Mouse (Mus musculus) midbrain, embryonic 11.5 days (tissue): Measurements from ENCODE around the gene Ccdc51. TPM values are rescaled to one million over a fixed set of nuclear protein-coding genes. Genes with fewer than 3 reads are reported as not detected.

ENCODE experiments used
- ATAC-seq: fragments of 200-750 bp; cut with Nextera tagmentation; 2 replicates; pipeline ENCODE4 v1.8.0; 2017; ENCODE audit warnings: moderate TSS enrichment, moderate library complexity; ENCODE audit not compliant: low FRiP score
- DNase-seq: peaks from one replicate; pipeline ENCODE4 v3.0.0; 2015; ENCODE audit warnings: low spot score; ENCODE audit errors: missing footprints
- H3K27ac ChIP-seq: fragments of 300-500 bp; sonication (generic); 2 replicates; pipeline ENCODE4 v1.5.1; 2014; ENCODE audit warnings: low read depth, low read length
- H3K27me3 ChIP-seq: fragments of 300-500 bp; sonication (generic); 2 replicates; pipeline ENCODE4 v1.6.1; 2014; ENCODE audit warnings: mild to moderate bottlenecking, low read length, moderate library complexity, mixed read lengths; ENCODE audit not compliant: control insufficient read depth, insufficient read depth
- H3K36me3 ChIP-seq: fragments of 300-500 bp; sonication (generic); 2 replicates; pipeline ENCODE4 v1.6.1; 2014; ENCODE audit warnings: mild to moderate bottlenecking, low read length, moderate library complexity, mixed read lengths; ENCODE audit not compliant: control insufficient read depth, insufficient read depth
- H3K4me1 ChIP-seq: fragments of 300-500 bp; sonication (generic); 2 replicates; pipeline ENCODE4 v1.6.1; 2014; ENCODE audit warnings: low read length; ENCODE audit not compliant: control insufficient read depth, insufficient read depth
- H3K4me2 ChIP-seq: fragments of 300-500 bp; sonication (generic); 2 replicates; pipeline ENCODE4 v1.6.1; 2014; ENCODE audit warnings: mild to moderate bottlenecking, moderate library complexity
- H3K4me3 ChIP-seq: fragments of 300-500 bp; sonication (generic); 2 replicates; pipeline ENCODE4 v1.5.1; 2014; ENCODE audit warnings: low read depth, low read length
- H3K9ac ChIP-seq: fragments of 300-500 bp; sonication (generic); 2 replicates; pipeline ENCODE4 v1.6.1; 2014; ENCODE audit warnings: low read length
- H3K9me3 ChIP-seq: fragments of 300-500 bp; sonication (generic); 2 replicates; pipeline ENCODE4 v1.6.1; 2016; ENCODE audit warnings: low read length; ENCODE audit not compliant: control insufficient read depth
- WGBS: fragments of 180-500 bp; shearing (Covaris S2); extraction: QIAGEN DNeasy Blood & Tissue Kit; methylation state at CpG from one replicate; pipeline ENCODE4 v1.1.7; 2014; 5-methylcytosine and 5-hydroxymethylcytosine counted together
- polyA plus RNA-seq: library from polyadenylated mRNA; unstranded; fragments of >200 nt; fragmentation: Nextera tagmentation; extraction: Ambion mirVana; gene quantifications from 2 replicates; pipeline ENCODE4 v1.2.1, GENCODE M21; 2014

Ccdc51 gene
- polyA plus RNA-seq, 1 experiment from 2014 or later = 11.4 TPM

GRCm38 (mm10) chr9:109049316-109049715 is 33.0 kb upstream of the Ccdc51 start:
- ATAC-seq = no peak
- H3K9me3 ChIP-seq = no peaks in the 10 kb centered on the region
- 86% methylated on average over 7 of the region's 7 CpGs for WGBS

DNA sequence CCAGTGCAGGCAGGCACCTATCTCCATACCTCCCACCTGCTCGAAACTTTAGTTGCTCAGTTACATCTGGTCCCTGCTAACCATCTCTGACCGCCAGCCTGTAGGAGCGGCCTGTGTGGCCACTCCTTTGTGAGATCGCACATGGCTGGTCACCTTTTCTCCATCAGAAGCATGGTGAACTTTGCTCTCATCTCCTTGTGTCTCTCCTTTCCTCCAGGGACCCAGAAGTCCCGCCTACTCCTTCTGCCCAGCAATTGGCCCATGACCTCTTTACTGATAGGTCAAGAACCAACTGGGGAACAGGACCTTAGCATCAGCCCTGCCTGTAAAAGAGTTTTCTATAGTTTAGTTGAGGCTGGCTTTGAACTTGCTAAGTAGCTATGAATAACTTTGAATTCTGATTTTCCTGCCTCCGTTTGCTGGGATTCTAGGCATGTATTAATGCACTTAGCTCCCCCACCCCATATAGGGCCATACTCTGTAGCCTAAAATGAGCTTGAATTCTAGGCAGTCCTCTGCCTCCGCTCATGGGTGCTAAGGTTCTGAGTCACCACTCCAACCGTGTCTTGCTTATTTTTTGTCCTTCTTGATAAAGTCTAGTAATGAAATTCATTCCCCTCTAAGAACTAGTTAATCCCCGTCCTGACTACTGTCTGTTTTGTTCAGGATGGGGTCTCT is 32.2 kb upstream of the Ccdc51 start:
- Histone ChIP-seq H3K4me2 (no peak overlapping the region), H3K27me3 (no peaks in the 10 kb centered on the region), H3K27ac (no peak overlapping the region), H3K4me3 (no peak overlapping the region), H3K9ac (no peak overlapping the region), H3K4me1 (0 out of 2 replicates have a peak, but pooled peaks cover 3% of the 10 kb centered on the region), H3K36me3 (no peaks in the 10 kb centered on the region), H3K9me3 (no peaks in the 10 kb centered on the region)
- ATAC-seq = no peak
- 81% methylated on average over 9 of the region's 9 CpGs for WGBS
- peak; percentile 21 for DNase-seq

More at GRCm38 (mm10) chr9:109049316-109049715, 33.0 kb upstream of the Ccdc51 start:
- Histone ChIP-seq H3K36me3 (no peaks in the 10 kb centered on the region), H3K9ac (no peak overlapping the region), H3K4me1 (no peaks in the 10 kb centered on the region), H3K4me3 (no peak overlapping the region), H3K4me2 (no peak overlapping the region), H3K27me3 (no peaks in the 10 kb centered on the region), H3K27ac (no peak overlapping the region)
- no peak for DNase-seq

DNA sequence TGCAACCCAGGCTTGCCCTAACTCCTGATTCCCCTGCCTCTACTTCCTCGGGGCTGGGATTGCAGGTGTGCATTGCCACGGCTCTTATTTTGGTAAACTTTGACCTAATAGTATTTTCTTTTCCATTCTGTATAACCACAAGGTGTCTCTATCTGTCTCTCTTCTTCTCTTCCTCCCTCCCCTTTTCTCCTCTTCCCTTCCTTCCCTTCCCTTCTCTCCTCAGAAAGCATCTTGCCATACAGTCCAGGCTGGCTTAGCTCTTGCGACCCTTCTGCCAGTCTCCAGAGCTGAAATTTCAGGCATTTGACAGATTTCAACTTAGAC is 31.7 kb upstream of the Ccdc51 start:
- ATAC-seq = no peak
- Histone ChIP-seq H3K9me3 (no peaks in the 10 kb centered on the region), H3K27me3 (no peaks in the 10 kb centered on the region), H3K4me3 (no peak overlapping the region), H3K4me2 (no peak overlapping the region), H3K9ac (no peak overlapping the region), H3K36me3 (no peaks in the 10 kb centered on the region), H3K27ac (no peak overlapping the region), H3K4me1 (0 out of 2 replicates have a peak, but pooled peaks cover 3% of the 10 kb centered on the region)
- WGBS = 81% methylated on average over 3 of the region's 3 CpGs
- DNase-seq = no peak

- no peak overlapping the region for H3K27ac ChIP-seq
- no peaks in the 10 kb centered on the region for H3K9me3 ChIP-seq
- H3K4me3 ChIP-seq = no peak overlapping the region
- 93% methylated on average over 13 of the region's 13 CpGs for WGBS
- H3K4me2 ChIP-seq = no peak overlapping the region
- 0 out of 2 replicates have a peak, but pooled peaks cover 3% of the 10 kb centered on the region for H3K4me1 ChIP-seq
- DNase-seq = no peak
- H3K36me3 ChIP-seq = no peaks in the 10 kb centered on the region
- ATAC-seq = no peak
- H3K27me3 ChIP-seq = no peaks in the 10 kb centered on the region
- no peak overlapping the region for H3K9ac ChIP-seq
Measured at GRCm38 (mm10) chr9:109051011-109051501, 31.2 kb upstream of the Ccdc51 start.

- no peaks in the 10 kb centered on the region for H3K36me3 ChIP-seq
- H3K4me2 ChIP-seq = no peak overlapping the region
- no peak overlapping the region for H3K9ac ChIP-seq
- WGBS = 88% methylated on average over 10 of the region's 10 CpGs
- DNase-seq (no peak), ATAC-seq (no peak)
- no peaks in the 10 kb centered on the region for H3K9me3 ChIP-seq
- no peaks in the 10 kb centered on the region for H3K27me3 ChIP-seq
- H3K4me1 ChIP-seq = 0 out of 2 replicates have a peak, but pooled peaks cover 3% of the 10 kb centered on the region
- no peak overlapping the region for H3K4me3 ChIP-seq
- H3K27ac ChIP-seq = no peak overlapping the region
Measured at GRCm38 (mm10) chr9:109051651-109052489, 30.4 kb upstream of the Ccdc51 start.

DNA sequence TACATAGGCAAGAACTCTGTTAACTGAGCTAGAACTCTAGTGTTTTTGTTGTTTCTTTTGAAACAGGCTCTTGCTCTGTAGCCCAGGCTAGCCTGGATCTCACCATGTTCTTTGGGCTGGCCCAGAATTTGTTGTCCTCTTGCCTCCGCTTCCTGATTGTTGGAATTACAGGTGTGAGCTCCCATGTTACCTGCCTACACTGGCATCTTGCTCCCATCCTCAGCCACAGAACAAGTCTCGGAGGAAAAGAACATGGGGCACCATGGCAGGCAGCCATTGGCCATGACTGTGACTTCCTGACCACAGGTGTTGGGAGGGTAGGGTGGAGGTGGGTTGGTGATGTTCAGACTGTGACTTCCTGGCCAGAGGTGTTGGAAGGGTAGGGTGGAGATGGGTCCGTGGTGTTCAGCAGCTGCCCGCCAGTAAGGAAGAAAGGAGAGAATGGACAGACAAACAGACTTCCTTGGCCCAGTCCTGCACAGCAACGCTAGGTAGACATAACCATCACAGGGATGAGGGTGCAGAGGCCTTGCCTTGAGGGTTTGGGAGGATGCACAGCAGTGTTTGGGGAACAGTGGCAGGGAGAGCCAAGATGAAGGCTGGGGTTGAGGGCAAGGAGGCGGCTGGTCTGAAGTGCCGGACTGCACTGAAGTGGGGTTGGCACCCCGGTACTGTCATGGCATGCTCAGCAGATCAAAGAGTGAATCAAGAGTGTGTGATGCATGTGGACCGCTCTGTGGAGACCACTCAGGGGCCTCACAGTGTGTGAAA is 29.6 kb upstream of the Ccdc51 start:
- Histone ChIP-seq H3K27me3 (no peaks in the 10 kb centered on the region), H3K9ac (no peak overlapping the region), H3K4me3 (no peak overlapping the region), H3K36me3 (peaks cover 2% of the 10 kb centered on the region; the same call in 1 of the 2 replicates), H3K4me2 (no peak overlapping the region), H3K27ac (no peak overlapping the region), H3K4me1 (0 out of 2 replicates have a peak, but pooled peaks cover 3% of the 10 kb centered on the region), H3K9me3 (no peaks in the 10 kb centered on the region)
- WGBS = 90% methylated on average over 9 of the region's 9 CpGs
- ATAC-seq = no peak
- no peak for DNase-seq

- Histone ChIP-seq H3K4me1 (0 out of 2 replicates have a peak, but pooled peaks cover 3% of the 10 kb centered on the region), H3K9ac (no peak overlapping the region), H3K36me3 (peaks cover 2% of the 10 kb centered on the region; the same call in 1 of the 2 replicates), H3K4me3 (no peak overlapping the region), H3K27ac (no peak overlapping the region), H3K9me3 (no peaks in the 10 kb centered on the region), H3K27me3 (no peaks in the 10 kb centered on the region), H3K4me2 (no peak overlapping the region)
- 80% methylated on average over 3 of the region's 3 CpGs for WGBS
- ATAC-seq (no peak), DNase-seq (peak; percentile 49)
Measured at GRCm38 (mm10) chr9:109053366-109053765, 28.9 kb upstream of the Ccdc51 start.

GRCm38 (mm10) chr9:109053851-109054250 is 28.4 kb upstream of the Ccdc51 start:
- no peak overlapping the region for H3K27ac ChIP-seq
- no peak for DNase-seq
- H3K9ac ChIP-seq = no peak overlapping the region
- WGBS = 80% methylated on average over 6 of the region's 6 CpGs
- H3K4me2 ChIP-seq = no peak overlapping the region
- no peaks in the 10 kb centered on the region for H3K27me3 ChIP-seq
- no peak overlapping the region for H3K4me3 ChIP-seq
- ATAC-seq = no peak
- H3K4me1 ChIP-seq = 0 out of 2 replicates have a peak, but pooled peaks cover 3% of the 10 kb centered on the region
- no peaks in the 10 kb centered on the region for H3K9me3 ChIP-seq
- peaks cover 2% of the 10 kb centered on the region; the same call in 1 of the 2 replicates for H3K36me3 ChIP-seq
